Comparison of ENCODE assay signal across 34 mouse cellular contexts in the genomic region with DNA sequence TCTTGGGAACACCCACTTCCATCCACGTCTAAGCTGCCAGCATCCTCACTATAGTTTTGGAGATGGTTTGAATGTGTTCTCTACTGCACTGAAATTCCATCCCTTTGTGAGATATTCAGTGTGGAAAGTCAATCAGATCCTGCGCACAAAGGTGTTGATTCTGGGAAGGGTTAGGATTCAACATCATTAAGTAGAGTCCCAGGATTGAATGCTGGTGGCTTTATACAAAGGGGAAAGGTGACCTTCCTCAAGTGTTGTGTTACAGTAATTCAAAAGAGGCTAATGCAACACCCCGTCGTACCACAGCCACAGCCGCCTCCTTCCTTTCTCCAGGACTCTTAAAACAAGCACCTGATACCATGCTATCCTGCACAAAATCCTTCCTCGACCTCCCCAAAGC.
"Had no signal": no experiment of that assay in that cellular context is flagged by ENCODE, and none has a peak within 500 bp of the region (broad histone marks: within the 10 kb centered on the region; RNA-seq: fewer than 3 reads in every experiment).

No protein-coding gene starts in this region.

- H3K4me3 ChIP-seq: heart, embryonic 12.5 days; heart, embryonic 13.5 days; heart, embryonic 15.5 days; hindbrain, embryonic 10.5 days; hindbrain, embryonic 12.5 days; hindbrain, embryonic 13.5 days; hindbrain, embryonic 15.5 days; intestine, embryonic 15.5 days; layer of hippocampus, adult 2 months; left cerebral cortex, adult 2 months had no signal

- DNase-seq: heart, postnatal 10 days; heart, postnatal 14 days; heart, postnatal 36 days; heart, postnatal 4 days; kidney, adult 11 months; kidney, adult 18-20 months; kidney, adult 2 months; kidney, adult 8-10 months; kidney, adult 9 months; kidney, postnatal 10 days; kidney, postnatal 14 days; kidney, postnatal 25 days; kidney, postnatal 36 days; kidney, postnatal 4 days; layer of hippocampus, adult 9-11 months; layer of hippocampus, postnatal 36 days had no signal

- H3K27ac ChIP-seq: heart, embryonic 13.5 days; heart, embryonic 15.5 days; hindbrain, embryonic 10.5 days; hindbrain, embryonic 12.5 days; hindbrain, embryonic 13.5 days; hindbrain, embryonic 14.5 days; hindbrain, embryonic 15.5 days; hindbrain, postnatal 0 days; intestine, embryonic 15.5 days; kidney, postnatal 0 days; layer of hippocampus, adult 2 months; left cerebral cortex, adult 2 months had no signal

- ATAC-seq: hindbrain, embryonic 16.5 days; hindbrain, postnatal 0 days; inflammation-experienced regulatory T-cells, adult 6 months; intestine, embryonic 15.5 days; intestine, embryonic 16.5 days; intestine, postnatal 0 days had no signal

- H3K4me1 ChIP-seq: intestine, embryonic 15.5 days had no signal

- H3K9me3 ChIP-seq: heart, embryonic 12.5 days; heart, embryonic 13.5 days; heart, embryonic 15.5 days; hindbrain, embryonic 10.5 days; hindbrain, embryonic 12.5 days; hindbrain, embryonic 13.5 days; hindbrain, embryonic 15.5 days; intestine, embryonic 15.5 days had no signal

- H3K9ac ChIP-seq: heart, embryonic 12.5 days; heart, embryonic 13.5 days; heart, embryonic 15.5 days; hindbrain, embryonic 12.5 days; hindbrain, embryonic 13.5 days; hindbrain, embryonic 14.5 days; hindbrain, embryonic 15.5 days; intestine, embryonic 15.5 days had no signal

- H3K27me3 ChIP-seq: heart, embryonic 12.5 days; heart, embryonic 13.5 days; heart, embryonic 15.5 days; hindbrain, embryonic 12.5 days; hindbrain, embryonic 13.5 days; hindbrain, embryonic 15.5 days; intestine, embryonic 15.5 days had no signal

- H3K36me3 ChIP-seq: hindbrain, embryonic 12.5 days; intestine, embryonic 15.5 days had no signal

- H3K4me2 ChIP-seq: heart, embryonic 11.5 days; heart, embryonic 12.5 days; heart, embryonic 13.5 days; heart, embryonic 15.5 days; hindbrain, embryonic 12.5 days; hindbrain, embryonic 13.5 days; hindbrain, embryonic 14.5 days; hindbrain, embryonic 15.5 days; intestine, embryonic 15.5 days had no signal
